Mouse (Mus musculus) G1E-ER4 (cell line): Measurements from ENCODE around the gene Lrsam1. TPM values are rescaled to one million over a fixed set of nuclear protein-coding genes. Genes with fewer than 3 reads are reported as not detected.

Experiments used
- GATA1 ChIP-seq: IDR thresholded peaks from one replicate; pipeline ENCODE4 v1.8.0; 2012; ENCODE audit warnings: low read length, inconsistent platforms
- polyA plus RNA-seq: library from polyadenylated mRNA; stranded (reverse); fragments of >175 nt; gene quantifications from 2 replicates; pipeline ENCODE4 v1.2.3, GENCODE M21; 2012

Gene Lrsam1
- polyA plus RNA-seq, 1 experiment: 9.1 TPM

DNA sequence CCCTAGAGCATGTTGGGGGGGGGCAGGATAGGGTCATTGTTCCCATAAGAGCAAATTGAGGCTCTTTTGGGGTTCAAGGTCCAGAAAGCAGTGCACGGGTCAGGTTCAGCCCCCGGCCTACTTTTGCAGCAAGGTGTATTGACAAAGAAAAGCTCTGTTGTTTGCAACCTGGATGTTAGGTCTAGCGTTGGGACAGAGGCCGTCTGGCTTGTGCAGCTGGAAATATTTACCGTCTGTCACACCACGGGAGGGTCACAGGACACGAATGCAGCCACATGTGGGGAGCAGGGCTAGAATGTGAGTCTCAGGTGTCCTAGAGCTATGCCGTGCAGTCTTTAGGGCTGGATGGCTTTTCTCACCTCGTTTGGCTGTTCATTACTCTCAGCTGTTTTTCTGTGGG lies 43.0 kb downstream of the Lrsam1 start:
- no peak for TF ChIP-seq GATA1

DNA sequence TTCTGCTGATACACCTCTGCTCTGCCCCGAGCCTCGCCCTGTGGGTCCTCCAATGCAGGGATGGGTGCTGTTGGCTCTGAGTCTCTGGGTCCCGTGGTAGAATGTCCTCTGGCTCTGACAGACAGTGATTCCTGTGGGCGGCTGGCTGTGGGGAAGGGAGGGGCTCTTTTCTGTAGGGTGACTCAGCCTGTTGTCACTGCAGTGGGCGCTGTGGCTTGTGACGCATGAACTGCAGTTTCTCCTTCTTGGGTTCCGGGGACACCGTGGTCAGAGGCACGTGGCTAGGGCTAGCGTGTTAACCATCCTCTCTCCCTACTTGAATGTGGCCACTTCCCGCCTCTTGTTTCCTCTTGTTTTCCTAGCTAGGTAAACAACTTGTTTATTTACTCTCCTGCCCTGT lies 43.9 kb downstream of the Lrsam1 start:
- TF ChIP-seq GATA1: no peak

DNA sequence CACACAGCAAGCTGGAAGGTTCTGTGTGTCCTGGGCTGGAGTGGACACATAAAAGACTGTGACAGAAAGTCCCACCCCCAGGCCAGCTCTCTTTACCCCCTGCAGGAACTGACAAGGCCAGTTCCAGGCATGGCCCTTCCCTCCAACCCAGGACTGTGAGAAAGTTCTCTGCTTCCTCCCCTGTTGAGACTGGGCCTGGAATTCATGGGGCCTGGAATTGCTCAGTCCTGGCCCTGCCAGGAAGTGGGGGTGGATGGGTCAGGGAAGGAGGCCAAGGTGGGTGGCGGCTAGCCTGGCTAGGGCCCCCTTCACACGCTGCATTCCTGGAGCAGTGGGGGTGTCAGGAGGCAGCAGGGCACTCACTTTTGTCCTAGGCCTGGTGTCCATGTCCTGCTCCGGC lies 46.5 kb downstream of the Lrsam1 start:
- TF ChIP-seq GATA1: no peak

DNA sequence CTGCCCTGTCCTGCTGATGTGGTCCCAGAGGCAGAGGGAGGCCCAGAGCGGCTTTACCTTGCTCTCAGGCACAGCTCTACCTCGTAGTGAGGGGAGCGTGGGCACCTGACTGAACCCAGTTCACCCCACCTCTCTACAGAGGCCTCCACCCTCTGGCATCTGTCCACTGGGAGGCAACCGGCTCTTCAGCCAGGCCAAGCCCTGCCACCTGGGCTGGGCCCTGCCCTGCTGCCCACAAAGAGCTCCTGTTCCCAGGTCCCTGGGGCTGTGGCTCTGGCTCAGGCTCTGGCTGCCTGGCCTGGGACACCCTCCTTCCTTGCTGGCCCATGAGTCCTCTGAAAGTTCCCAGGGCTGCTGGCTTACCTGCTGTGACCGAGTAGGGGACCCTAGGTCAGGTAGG lies 47.1 kb downstream of the Lrsam1 start:
- TF ChIP-seq GATA1: no peak

DNA sequence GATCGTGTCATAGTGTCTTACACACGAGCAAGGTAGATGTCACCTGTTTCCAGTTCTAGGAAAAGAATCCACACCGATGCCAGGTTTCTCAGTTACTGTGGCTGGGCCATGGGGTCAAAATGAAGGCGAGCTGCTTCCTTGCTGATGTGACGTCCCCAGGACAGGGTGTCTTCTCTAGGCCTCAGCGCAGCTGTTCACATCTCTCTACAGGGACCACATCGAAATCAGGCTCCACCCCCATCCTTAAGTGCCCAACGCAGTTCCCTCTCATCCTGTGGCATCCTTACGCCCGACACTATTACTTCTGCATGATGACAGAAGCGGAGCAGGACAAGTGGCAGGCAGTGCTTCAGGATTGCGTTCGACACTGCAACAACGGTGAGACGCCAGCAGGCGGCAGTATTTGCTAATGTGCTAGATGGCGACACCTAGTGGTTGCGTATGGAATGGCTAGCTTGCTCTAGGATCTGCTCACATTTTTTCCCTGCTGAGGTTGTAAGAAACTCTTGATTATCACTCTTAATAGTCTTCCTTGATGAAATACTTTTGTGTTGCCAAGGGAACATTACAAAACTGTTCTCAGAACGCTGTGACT lies 49.1 kb downstream of the Lrsam1 start:
- TF ChIP-seq GATA1: no peak

DNA sequence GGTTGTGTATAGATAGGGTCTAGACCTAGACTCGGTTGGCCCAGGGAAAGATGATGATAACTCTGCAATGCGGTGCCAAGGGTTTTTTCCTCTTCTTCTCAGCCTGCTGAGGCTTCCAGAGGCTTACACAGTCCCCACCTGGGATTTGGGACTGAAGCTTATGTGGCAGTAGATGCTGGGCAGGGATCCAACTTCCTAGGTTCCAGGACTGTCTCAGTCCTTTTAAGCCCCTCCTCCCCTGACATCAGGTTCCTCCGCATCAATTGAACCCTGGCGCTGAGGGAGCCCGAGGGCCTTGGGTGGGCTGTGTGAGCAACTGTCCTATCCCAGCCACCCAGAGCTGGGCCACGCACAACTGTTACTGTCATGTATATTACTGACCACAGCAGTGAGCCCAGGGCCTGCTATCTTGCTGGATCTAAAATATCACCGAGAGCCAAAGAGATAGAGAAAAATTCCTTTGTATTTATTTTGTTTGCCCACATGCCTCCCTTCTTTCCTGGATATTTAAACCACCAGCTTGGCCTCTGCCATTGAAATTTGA lies 49.7 kb downstream of the Lrsam1 start:
- no peak for TF ChIP-seq GATA1

DNA sequence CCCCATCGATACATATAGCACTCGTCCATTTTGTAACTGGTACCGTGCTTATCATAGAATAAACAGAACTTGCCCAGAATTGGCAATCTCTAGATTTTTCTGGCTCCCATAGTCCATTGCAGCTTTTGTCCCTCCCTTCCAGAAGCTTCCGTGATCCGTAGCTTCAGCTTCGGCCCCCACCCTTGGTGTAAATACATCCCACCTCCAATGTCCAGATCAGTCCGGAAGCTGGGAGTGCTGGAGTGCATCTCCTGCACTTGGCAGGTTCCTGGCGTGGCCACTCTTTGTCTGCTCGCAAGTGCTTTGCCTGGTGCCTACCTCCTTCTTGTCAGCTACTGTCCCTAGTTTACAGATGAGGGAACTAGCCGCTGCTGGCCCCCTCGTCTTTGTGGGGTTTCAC lies 52.6 kb downstream of the Lrsam1 start:
- TF ChIP-seq GATA1: no peak

DNA sequence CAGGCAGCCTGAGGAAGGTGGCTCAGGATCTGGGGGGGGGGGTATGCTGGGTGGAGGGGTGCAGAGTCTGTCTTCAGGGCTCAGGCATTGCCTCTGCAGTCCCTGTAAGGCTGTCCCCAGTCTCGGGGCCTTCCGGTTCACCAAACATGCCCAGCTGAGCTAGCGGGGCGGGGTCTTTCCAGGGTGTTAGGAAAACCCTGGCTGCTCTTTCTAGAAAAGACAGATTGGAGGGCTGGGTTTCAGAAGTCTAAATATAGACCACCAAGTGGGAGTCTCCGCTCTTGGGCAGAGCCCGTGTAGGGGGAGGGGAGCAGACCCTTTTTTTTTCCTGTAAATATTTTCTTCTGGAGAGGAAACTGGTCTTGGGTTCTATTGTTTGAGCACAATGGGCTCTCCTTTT lies 53.1 kb downstream of the Lrsam1 start:
- TF ChIP-seq GATA1: no peak

DNA sequence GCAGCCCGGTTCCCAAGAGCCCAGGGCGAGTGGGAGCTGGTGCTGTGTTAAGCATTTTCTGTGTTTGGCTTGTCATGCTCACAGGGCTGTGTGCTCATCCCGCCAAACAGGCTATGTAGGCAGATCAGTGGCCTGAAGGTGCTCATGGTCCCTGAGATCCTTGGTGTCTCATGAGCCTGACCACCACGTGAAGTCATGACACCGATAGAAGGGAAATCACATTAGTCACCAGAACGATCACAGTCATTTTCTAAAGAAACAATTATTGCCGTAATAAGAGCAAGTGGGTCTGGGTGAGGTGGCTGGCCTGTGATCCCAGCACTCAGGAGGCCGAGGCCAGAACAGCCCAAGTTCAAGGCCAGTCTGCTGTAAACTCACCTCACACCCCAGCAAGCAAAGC lies 54.0 kb downstream of the Lrsam1 start:
- TF ChIP-seq GATA1: no peak

DNA sequence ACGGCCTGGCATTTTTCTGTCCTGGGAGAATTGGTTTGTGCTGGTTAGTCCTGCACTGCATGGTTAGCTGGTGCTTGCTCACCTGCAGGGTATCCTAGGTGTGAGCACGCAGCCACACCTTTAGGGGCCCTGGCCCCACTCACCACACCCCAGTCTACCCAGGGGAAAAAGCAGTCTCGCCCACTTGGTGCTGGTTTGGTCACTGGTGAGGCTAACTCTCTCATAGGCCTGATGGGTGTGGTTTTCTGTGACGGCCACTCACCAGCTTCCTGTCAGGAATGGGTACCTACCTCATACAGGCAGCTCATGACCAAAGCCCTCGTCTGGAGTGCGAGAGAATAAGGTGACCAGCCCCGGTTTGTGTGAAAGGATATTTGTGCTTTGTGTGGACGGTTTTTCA lies 56.1 kb downstream of the Lrsam1 start:
- no peak for TF ChIP-seq GATA1

DNA sequence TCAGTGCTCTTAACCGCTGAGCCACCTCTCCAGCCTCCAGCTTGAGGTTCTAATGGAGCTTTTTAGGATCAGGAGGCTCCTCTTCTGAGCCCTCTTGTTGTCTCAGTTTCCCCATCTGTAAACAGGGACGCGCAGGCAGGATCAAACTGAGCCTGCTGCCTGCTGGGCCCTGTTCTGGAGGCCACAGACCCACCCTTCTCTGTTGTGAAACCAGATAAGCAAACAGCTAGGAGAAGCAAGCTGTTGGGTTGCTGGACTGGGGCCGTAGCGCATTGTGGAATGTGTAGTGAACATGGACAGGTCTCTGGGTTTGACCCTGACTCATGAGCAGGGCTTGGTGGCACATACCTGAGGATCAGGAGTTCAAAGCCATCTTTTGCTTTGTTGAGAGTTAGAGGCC lies 56.8 kb downstream of the Lrsam1 start:
- no peak for TF ChIP-seq GATA1

DNA sequence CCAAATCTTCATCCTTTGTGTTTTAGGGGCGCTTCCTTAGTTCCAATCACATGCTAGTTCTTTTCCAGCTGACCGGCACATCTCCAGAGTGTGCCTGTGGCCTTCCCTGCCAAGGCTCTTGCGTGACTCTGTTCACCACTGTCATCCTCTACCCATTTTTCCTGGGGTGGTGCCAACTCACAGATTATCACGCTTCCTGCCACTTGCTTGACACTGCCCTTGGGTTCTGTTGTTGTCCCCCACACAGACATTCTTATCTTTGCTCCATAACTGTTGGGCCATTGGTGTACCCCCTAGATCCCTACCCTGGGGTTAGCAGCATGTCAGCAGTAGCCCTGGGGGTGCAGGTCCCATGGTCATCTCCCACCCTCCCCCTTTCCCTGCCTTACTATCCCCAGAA lies 57.9 kb downstream of the Lrsam1 start:
- no peak for TF ChIP-seq GATA1

DNA sequence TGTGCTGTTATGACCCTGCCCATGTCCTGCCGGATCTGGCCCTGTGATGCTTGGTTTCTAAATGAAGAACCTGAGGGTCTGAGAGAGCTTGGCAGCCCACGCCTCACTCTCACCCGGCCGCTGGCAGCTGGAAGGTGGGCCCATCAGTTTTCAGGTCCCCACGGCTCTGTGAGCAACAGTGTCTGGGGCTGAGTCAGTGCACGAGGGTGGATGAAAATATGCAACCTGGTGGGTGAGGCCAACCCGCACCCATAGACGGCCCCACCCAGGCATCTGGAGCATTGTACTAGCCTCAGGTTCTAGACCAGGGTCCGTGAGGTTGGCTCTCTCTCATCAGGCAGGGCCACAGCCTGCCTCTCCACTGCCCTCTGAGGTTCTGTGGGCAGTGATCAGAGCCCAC lies 59.3 kb downstream of the Lrsam1 start:
- TF ChIP-seq GATA1: no peak

DNA sequence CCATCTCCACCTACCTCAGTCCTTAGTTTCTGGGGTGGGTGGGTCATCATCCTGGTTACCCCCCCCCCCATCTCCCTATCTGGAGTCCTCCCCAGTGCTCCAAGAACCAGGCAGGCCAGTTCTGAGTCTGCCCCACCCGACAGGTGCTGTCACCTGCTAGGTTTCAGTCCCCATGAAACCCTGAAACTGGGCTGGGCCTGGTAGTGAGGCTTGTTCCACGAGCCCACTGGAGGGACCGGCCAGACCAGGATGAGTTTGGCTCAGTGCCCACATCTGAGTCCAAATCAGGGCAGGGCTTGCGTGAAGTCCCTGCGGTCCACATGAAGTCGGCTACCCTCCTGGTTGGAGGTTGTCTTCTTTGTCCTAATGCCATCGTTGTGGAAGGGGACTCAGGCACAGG lies 62.4 kb downstream of the Lrsam1 start:
- no peak for TF ChIP-seq GATA1

DNA sequence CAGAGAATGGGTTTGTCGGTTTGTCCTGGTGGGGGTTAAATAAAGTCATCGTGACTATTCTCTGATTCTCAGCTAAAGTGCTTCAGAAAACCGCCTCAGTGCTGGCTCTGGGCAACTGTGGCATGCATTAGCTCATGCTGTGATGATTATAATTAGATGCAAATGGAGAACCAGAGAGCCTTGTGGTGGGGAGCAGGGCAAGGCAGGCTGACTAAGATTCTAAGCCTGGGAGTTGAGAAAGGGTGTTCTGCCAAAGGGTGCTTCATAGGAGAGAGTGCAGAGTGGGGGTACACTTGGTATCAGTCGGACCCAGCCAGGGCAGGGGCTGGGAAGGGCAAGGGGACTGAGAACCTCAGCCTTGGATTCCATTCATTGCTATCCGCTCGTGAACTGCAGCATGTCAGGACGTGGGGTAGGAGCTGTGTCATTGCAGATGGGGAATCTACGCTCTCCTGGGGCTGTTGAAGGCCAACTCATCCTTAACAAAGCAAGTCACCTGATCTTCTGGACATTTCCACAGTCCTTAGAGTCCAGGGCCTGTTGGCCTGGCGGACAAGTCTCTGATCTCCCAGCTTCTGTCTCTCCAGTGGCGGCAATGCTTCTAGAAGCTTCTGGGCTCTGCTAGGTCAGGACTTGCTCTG lies 64.8 kb downstream of the Lrsam1 start:
- TF ChIP-seq GATA1: no peak

DNA sequence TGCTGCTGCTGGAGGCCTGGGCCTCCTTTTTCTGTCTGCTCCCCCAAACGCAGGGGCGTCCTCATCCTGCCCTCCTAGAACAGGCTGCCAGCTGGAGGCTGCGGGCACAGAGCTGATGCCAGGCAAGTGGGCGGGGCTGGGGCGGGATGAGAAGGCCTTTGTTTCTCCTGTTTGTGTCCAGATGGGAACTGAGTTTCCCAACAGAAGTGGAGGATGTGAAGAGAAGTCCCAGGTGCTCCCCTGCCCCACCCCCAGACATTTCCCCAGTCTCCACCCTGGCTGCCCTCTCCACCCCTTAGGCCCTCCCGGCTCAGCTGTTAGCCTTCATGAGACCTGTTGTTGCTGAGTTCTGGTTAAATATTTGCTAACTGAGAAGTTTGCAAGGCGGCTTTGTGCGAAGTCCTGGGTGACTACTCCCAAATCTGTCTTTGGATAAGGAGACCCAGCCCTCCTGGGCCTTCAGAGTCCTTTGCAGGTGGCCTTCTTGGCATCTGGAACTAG lies 65.8 kb downstream of the Lrsam1 start:
- TF ChIP-seq GATA1: no peak

DNA sequence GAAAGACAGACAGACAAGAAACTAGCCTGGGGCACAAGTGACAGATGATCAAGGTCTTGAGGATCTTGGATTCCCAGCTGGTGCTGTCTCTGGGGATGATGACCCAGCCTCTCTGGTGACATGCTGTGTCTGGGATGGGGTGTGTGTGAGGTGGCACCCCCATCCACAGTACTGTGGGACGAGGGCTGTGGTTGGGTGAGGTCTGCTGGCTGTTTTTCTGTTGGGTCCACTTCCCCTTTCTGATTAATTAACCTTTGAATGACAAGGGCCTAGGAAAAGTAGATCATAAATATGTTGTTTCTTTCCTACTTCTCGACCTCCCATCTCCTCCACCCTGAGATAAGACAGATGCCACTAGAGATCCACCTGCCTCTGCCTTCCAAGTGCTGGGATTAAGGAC lies 67.3 kb downstream of the Lrsam1 start:
- TF ChIP-seq GATA1: no peak
